Mouse (Mus musculus) midbrain, embryonic 16.5 days (tissue): ENCODE data around the gene Cabp2. TPM values are rescaled to one million over a fixed set of nuclear protein-coding genes. Genes with fewer than 3 reads are reported as not detected.
"Not testable (repeated sequence)": the region's sequence is repeated elsewhere in the genome, so short reads cannot be mapped to it uniquely, and the experiment has no call there.

Experiments used
- ATAC-seq: fragments of 200-750 bp; cut with Nextera tagmentation; 2 replicates; pipeline ENCODE4 v1.8.0; 2017; ENCODE audit warnings: moderate TSS enrichment
- H3K27ac ChIP-seq: fragments of 300-500 bp; sonication (generic); 2 replicates; pipeline ENCODE4 v1.5.1; 2014; ENCODE audit warnings: mild to moderate bottlenecking, low read length, mixed read lengths
- H3K27me3 ChIP-seq: fragments of 300-500 bp; sonication (generic); 2 replicates; pipeline ENCODE4 v1.6.1; 2014; ENCODE audit warnings: low read depth, low read length, mixed read lengths; ENCODE audit not compliant: control insufficient read depth, insufficient read depth
- H3K36me3 ChIP-seq: fragments of 300-500 bp; sonication (generic); 2 replicates; pipeline ENCODE4 v1.6.1; 2014; ENCODE audit warnings: mild to moderate bottlenecking, low read length, moderate library complexity, mixed read lengths; ENCODE audit not compliant: control insufficient read depth, insufficient read depth
- H3K4me1 ChIP-seq: fragments of 300-500 bp; sonication (generic); 2 replicates; pipeline ENCODE4 v1.6.1; 2014; ENCODE audit warnings: mild to moderate bottlenecking, low read length, mixed read lengths; ENCODE audit not compliant: control insufficient read depth, insufficient read depth
- H3K4me2 ChIP-seq: fragments of 300-500 bp; sonication (generic); 2 replicates; pipeline ENCODE4 v1.6.1; 2014; ENCODE audit warnings: mild to moderate bottlenecking, low read length, mixed read lengths
- H3K4me3 ChIP-seq: fragments of 300-500 bp; sonication (generic); 2 replicates; pipeline ENCODE4 v1.5.1; 2014; ENCODE audit warnings: low read depth, mild to moderate bottlenecking, low read length, moderate library complexity, mixed read lengths
- H3K9ac ChIP-seq: fragments of 300-500 bp; sonication (generic); 2 replicates; pipeline ENCODE4 v1.6.1; 2014; ENCODE audit warnings: low read depth, low read length, mixed read lengths
- H3K9me3 ChIP-seq: fragments of 300-500 bp; sonication (generic); replicated peaks from 2 replicates; pipeline ENCODE4 v1.6.1; 2014; ENCODE audit warnings: mild to moderate bottlenecking, low read length, mixed read lengths; ENCODE audit not compliant: control insufficient read depth, poor library complexity, severe bottlenecking
- WGBS: fragments of 180-500 bp; shearing (Covaris S2); extraction: QIAGEN DNeasy Blood & Tissue Kit; methylation state at CpG from one replicate; pipeline ENCODE4 v1.1.7; 2014; 5-methylcytosine and 5-hydroxymethylcytosine counted together
- polyA plus RNA-seq: library from polyadenylated mRNA; unstranded; fragments of >200 nt; fragmentation: Nextera tagmentation; extraction: Ambion mirVana; gene quantifications from 2 replicates; pipeline ENCODE4 v1.2.1, GENCODE M21; 2015

The Cabp2 gene
- polyA plus RNA-seq: 0.44 TPM in 1 of 2 replicates, not detected in the other

- Histone ChIP-seq H3K36me3 (no peaks in the 10 kb centered on the region), H3K9me3 (no peaks in the 10 kb centered on the region), H3K27ac (no peak within 1 kb of the TSS), H3K4me1 (no peaks in the 10 kb centered on the region), H3K4me2 (no peak within 1 kb of the TSS), H3K27me3 (no peaks in the 10 kb centered on the region), H3K9ac (no peak within 1 kb of the TSS), H3K4me3 (no peak within 1 kb of the TSS)
- WGBS: 57% methylated on average over 3 of the region's 3 CpGs
- ATAC-seq: no peak
These were observed at the start of gene Cabp2 for GRCm38 (mm10) chr19:4081394-4081793. Cabp2 (plus strand) TSS chr19:4081578.

GRCm38 (mm10) chr19:4032668-4033067 lies 48.7 kb upstream of the Cabp2 start:
- H3K4me2 ChIP-seq: no peak overlapping the region
- H3K9ac ChIP-seq: no peak overlapping the region
- peaks cover 7% of the 10 kb centered on the region; the same call in 1 of the 2 replicates for H3K4me1 ChIP-seq
- no peak overlapping the region for H3K4me3 ChIP-seq
- no peaks in the 10 kb centered on the region for H3K9me3 ChIP-seq
- H3K27ac ChIP-seq: no peak overlapping the region
- no peaks in the 10 kb centered on the region for H3K27me3 ChIP-seq
- ATAC-seq: no peak
- 52% methylated on average over 7 of the region's 7 CpGs for WGBS
- H3K36me3 ChIP-seq: no peaks in the 10 kb centered on the region

- ATAC-seq: no peak
- H3K4me3 ChIP-seq: no peak overlapping the region
- 89% methylated on average over 3 of the region's 3 CpGs for WGBS
These were observed 48.1 kb upstream of the Cabp2 start for GRCm38 (mm10) chr19:4033298-4033697.

GRCm38 (mm10) chr19:4033742-4034141 lies 47.6 kb upstream of the Cabp2 start:
- no peaks in the 10 kb centered on the region for H3K36me3 ChIP-seq

More at GRCm38 (mm10) chr19:4033298-4033697, 48.1 kb upstream of the Cabp2 start:
- Histone ChIP-seq H3K4me2 (no peak overlapping the region), H3K4me1 (peaks cover 11% of the 10 kb centered on the region), H3K9me3 (no peaks in the 10 kb centered on the region), H3K27ac (no peak overlapping the region), H3K36me3 (no peaks in the 10 kb centered on the region), H3K9ac (no peak overlapping the region), H3K27me3 (no peaks in the 10 kb centered on the region)

GRCm38 (mm10) chr19:4036327-4037045 lies 44.9 kb upstream of the Cabp2 start:
- no peak overlapping the region for H3K27ac ChIP-seq
- no peak for ATAC-seq
- H3K4me2 ChIP-seq: peak overlapping the region; percentile 37
- H3K9me3 ChIP-seq: no peaks in the 10 kb centered on the region
- WGBS: 75% methylated on average over 12 of the region's 12 CpGs
- no peak overlapping the region for H3K4me3 ChIP-seq
- no peaks in the 10 kb centered on the region for H3K27me3 ChIP-seq
- H3K4me1 ChIP-seq: peaks cover 14% of the 10 kb centered on the region
- H3K36me3 ChIP-seq: no peaks in the 10 kb centered on the region
- H3K9ac ChIP-seq: no peak overlapping the region

More at GRCm38 (mm10) chr19:4033742-4034141, 47.6 kb upstream of the Cabp2 start:
- ATAC-seq: no peak
- no peak overlapping the region for H3K4me3 ChIP-seq
- peaks cover 14% of the 10 kb centered on the region for H3K4me1 ChIP-seq
- H3K27me3 ChIP-seq: no peaks in the 10 kb centered on the region
- no peak overlapping the region for H3K27ac ChIP-seq
- WGBS: 47% methylated on average over 5 of the region's 5 CpGs
- no peak overlapping the region for H3K9ac ChIP-seq
- H3K9me3 ChIP-seq: no peaks in the 10 kb centered on the region
- H3K4me2 ChIP-seq: no peak overlapping the region

- not testable (repeated sequence) for H3K27me3 ChIP-seq, H3K9me3 ChIP-seq, H3K36me3 ChIP-seq
- H3K27ac ChIP-seq: peak overlapping the region; percentile 70
- peak overlapping the region; percentile 73 for H3K4me3 ChIP-seq
- peaks cover 14% of the 10 kb centered on the region for H3K4me1 ChIP-seq
- peak; percentile 63 for ATAC-seq
- H3K4me2 ChIP-seq: peak overlapping the region; percentile 82
- 20% methylated on average over 7 of the region's 8 CpGs for WGBS
- peak overlapping the region; percentile 83 for H3K9ac ChIP-seq
These were observed 44.1 kb upstream of the Cabp2 start for GRCm38 (mm10) chr19:4037154-4037787.

GRCm38 (mm10) chr19:4037788-4038232 lies 43.6 kb upstream of the Cabp2 start, which contains the start of gene Gstp1:
Gstp1 (minus strand) TSS chr19:4037985.
- under 1% methylated on average over 26 of the region's 26 CpGs for WGBS
- Histone ChIP-seq H3K4me3 (peak within 1 kb of the TSS; percentile 73), H3K9me3 (no peaks in the 10 kb centered on the region), H3K4me2 (peak within 1 kb of the TSS; percentile 82), H3K27me3 (no peaks in the 10 kb centered on the region), H3K27ac (peak within 1 kb of the TSS; percentile 70), H3K9ac (peak within 1 kb of the TSS; percentile 83), H3K36me3 (no peaks in the 10 kb centered on the region), H3K4me1 (peaks cover 14% of the 10 kb centered on the region)
- peak; percentile 92 for ATAC-seq

- not testable (repeated sequence) for H3K4me3 ChIP-seq, H3K9ac ChIP-seq, H3K4me2 ChIP-seq, ATAC-seq, H3K27me3 ChIP-seq, H3K36me3 ChIP-seq, H3K27ac ChIP-seq, H3K9me3 ChIP-seq
- peaks cover 14% of the 10 kb centered on the region for H3K4me1 ChIP-seq
- WGBS: 86% methylated on average over 5 of the region's 5 CpGs
These were observed 40.4 kb upstream of the Cabp2 start for GRCm38 (mm10) chr19:4040941-4041340.

- peaks cover 12% of the 10 kb centered on the region for H3K4me1 ChIP-seq
- not testable (repeated sequence) for ATAC-seq, H3K4me2 ChIP-seq, H3K9ac ChIP-seq, H3K4me3 ChIP-seq, H3K27ac ChIP-seq, H3K36me3 ChIP-seq, H3K27me3 ChIP-seq, H3K9me3 ChIP-seq
- WGBS: 81% methylated on average over 3 of the region's 4 CpGs
These were observed 39.9 kb upstream of the Cabp2 start for GRCm38 (mm10) chr19:4041500-4041899.
